Comparison of ENCODE assay signal across 26 mouse cellular contexts in the genomic region with DNA sequence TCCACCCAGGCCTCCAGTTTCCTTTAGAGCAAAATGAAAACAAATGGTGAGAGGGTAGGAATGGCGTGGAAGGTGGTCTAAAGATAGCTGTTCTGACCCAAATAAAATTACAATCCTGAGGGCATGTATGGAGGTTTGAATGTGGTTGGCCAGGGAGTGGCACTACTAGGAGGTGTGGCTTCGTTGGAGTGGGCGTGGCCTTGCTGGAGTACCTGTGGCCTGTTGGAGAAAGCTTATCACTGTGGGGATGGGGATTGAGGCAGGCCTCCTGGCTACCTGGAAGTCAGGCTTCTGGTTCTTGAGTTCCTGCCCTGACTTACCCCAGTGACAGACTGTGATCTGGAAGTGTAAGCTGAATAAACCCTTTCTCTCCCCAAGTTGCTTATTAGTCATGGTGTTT. TPM values are rescaled to one million over a fixed set of nuclear protein-coding genes. Genes with fewer than 3 reads are reported as not detected.
DNase-seq lines count a peak whose midpoint lies in the region; ATAC-seq and TF ChIP-seq lines count a peak whose summit lies in the region.
"Had no signal": no experiment of that assay in that cellular context is flagged by ENCODE, and none has a peak within 500 bp of the region (broad histone marks: within the 10 kb centered on the region; RNA-seq: fewer than 3 reads in every experiment).

No protein-coding gene starts in this region.

- H3K4me1 ChIP-seq in heart, embryonic 14.5 days (ENCODE audit: control insufficient read depth in 2 of 2, insufficient read depth in 2 of 2, low read length in 2 of 2), result no peaks in the 10 kb centered on the region
- no peaks in the 10 kb centered on the region for H3K4me1 ChIP-seq in intestine, postnatal 0 days (replicated peaks; ENCODE audit: control insufficient read depth, insufficient read depth, low read length)
- no peaks in the 10 kb centered on the region for H3K4me1 ChIP-seq in stomach, postnatal 0 days (replicated peaks; ENCODE audit: control insufficient read depth, insufficient read depth)
- H3K4me1 ChIP-seq: embryonic facial prominence, embryonic 13.5 days; forebrain, embryonic 13.5 days; heart, embryonic 15.5 days; limb, embryonic 12.5 days had no signal

- WGBS in heart, embryonic 14.5 days, result 51% methylated on average over 3 of the region's 3 CpGs
- WGBS in intestine, postnatal 0 days, result 49% methylated on average over 3 of the region's 3 CpGs
- 51% methylated on average over 3 of the region's 3 CpGs for WGBS in stomach, postnatal 0 days

- no peak for TF ChIP-seq EP300 in stomach, postnatal 0 days (optimal IDR thresholded peaks at IDR 0.05)

- no peak for TF ChIP-seq CTCF in intestine, postnatal 0 days (IDR thresholded peaks at IDR 0.05; ENCODE audit: low read depth)
- no peak for TF ChIP-seq CTCF in stomach, postnatal 0 days (IDR thresholded peaks at IDR 0.05; ENCODE audit: low read depth)

- H3K9me3 ChIP-seq in heart, embryonic 14.5 days (ENCODE audit: control insufficient read depth, low read length), result no peaks in the 10 kb centered on the region
- no peaks in the 10 kb centered on the region for H3K9me3 ChIP-seq in intestine, postnatal 0 days (ENCODE audit: control insufficient read depth)
- no peaks in the 10 kb centered on the region for H3K9me3 ChIP-seq in stomach, postnatal 0 days (ENCODE audit: control insufficient read depth, low read length)
- H3K9me3 ChIP-seq: embryonic facial prominence, embryonic 13.5 days; forebrain, embryonic 13.5 days; heart, embryonic 15.5 days; limb, embryonic 12.5 days had no signal

- no peak for DNase-seq in heart, adult 8-10 months (ENCODE audit: low spot score)
- DNase-seq in stomach, postnatal 0 days (ENCODE audit: low spot score), result peak; percentile 49
- DNase-seq in kidney, postnatal 36 days, result no peak
- DNase-seq in gastrocnemius, postnatal 25 days, result no peak
- DNase-seq: adrenal gland, postnatal 10 days; cerebellum, adult 11-12 months; cerebellum, adult 9-11 months; gastrocnemius, postnatal 14 days; heart, adult 2 months; kidney, adult 9 months; kidney, postnatal 10 days; layer of hippocampus, adult 9-11 months; lung, embryonic 14.5 days; right cerebral cortex, adult 18-20 months had no signal

- H3K27me3 ChIP-seq in heart, embryonic 14.5 days (ENCODE audit: control insufficient read depth, insufficient read depth, low read length), result no peaks in the 10 kb centered on the region
- no peaks in the 10 kb centered on the region for H3K27me3 ChIP-seq in intestine, postnatal 0 days (replicated peaks; ENCODE audit: control insufficient read depth, insufficient read depth, low read length)
- no peaks in the 10 kb centered on the region for H3K27me3 ChIP-seq in stomach, postnatal 0 days (ENCODE audit: control insufficient read depth, insufficient read depth, low read length)
- H3K27me3 ChIP-seq: embryonic facial prominence, embryonic 13.5 days; forebrain, embryonic 13.5 days; heart, embryonic 15.5 days; limb, embryonic 12.5 days had no signal

- no peak overlapping the region for H3K27ac ChIP-seq in heart, embryonic 14.5 days (replicated peaks in 1 of 2; ENCODE audit: control insufficient read depth in 1 of 2, insufficient read depth in 1 of 2, low read depth in 2 of 2, low read length in 2 of 2)
- no peak overlapping the region for H3K27ac ChIP-seq in intestine, postnatal 0 days (ENCODE audit: low read depth, low read length)
- no peak overlapping the region for H3K27ac ChIP-seq in stomach, postnatal 0 days (replicated peaks)
- H3K27ac ChIP-seq: embryonic facial prominence, embryonic 13.5 days; forebrain, embryonic 13.5 days; heart, adult 2 months; heart, embryonic 15.5 days; limb, embryonic 12.5 days; liver, embryonic 14.5 days had no signal

- 0 out of 2 replicates have a peak, but pooled peaks have one; percentile 17 for ATAC-seq in heart, embryonic 14.5 days (ENCODE audit: insufficient number of reproducible peaks, insufficient read depth, low FRiP score, low read depth)
- ATAC-seq in erythroblast, adult 5-6 weeks (replicated peaks; ENCODE audit: low FRiP score, poor library complexity, severe bottlenecking), result peak; percentile 69
- ATAC-seq in intestine, postnatal 0 days, result peak; percentile 41; the same call in 1 of the 2 replicates
- peak; percentile 47; the same call in 1 of the 2 replicates for ATAC-seq in stomach, postnatal 0 days (ENCODE audit: low FRiP score, low TSS enrichment)
- ATAC-seq: forebrain, embryonic 13.5 days; hindbrain, embryonic 16.5 days; midbrain, embryonic 16.5 days had no signal

- no peak overlapping the region for H3K9ac ChIP-seq in heart, embryonic 14.5 days (ENCODE audit: low read length)
- no peak overlapping the region for H3K9ac ChIP-seq in intestine, postnatal 0 days (ENCODE audit: low read depth, low read length)
- no peak overlapping the region for H3K9ac ChIP-seq in stomach, postnatal 0 days (ENCODE audit: low read length)
- H3K9ac ChIP-seq: embryonic facial prominence, embryonic 13.5 days; forebrain, embryonic 13.5 days; heart, embryonic 15.5 days; limb, embryonic 12.5 days; liver, embryonic 14.5 days; lung, embryonic 14.5 days had no signal

- H3K4me3 ChIP-seq in heart, embryonic 14.5 days (ENCODE audit: control insufficient read depth in 1 of 2, insufficient read depth in 1 of 2, low read depth in 1 of 2, low read length in 2 of 2), result no peak overlapping the region
- no peak overlapping the region for H3K4me3 ChIP-seq in intestine, postnatal 0 days (ENCODE audit: low read depth, low read length)
- no peak overlapping the region for H3K4me3 ChIP-seq in stomach, postnatal 0 days (ENCODE audit: low read depth, low read length)
- H3K4me3 ChIP-seq: embryonic facial prominence, embryonic 13.5 days; erythroblast, embryonic 14.5 days; forebrain, embryonic 13.5 days; heart, adult 2 months; heart, embryonic 15.5 days; limb, embryonic 12.5 days had no signal

- no peak overlapping the region for H3K4me2 ChIP-seq in heart, embryonic 14.5 days (ENCODE audit: low read length)
- no peak overlapping the region for H3K4me2 ChIP-seq in intestine, postnatal 0 days (replicated peaks; ENCODE audit: low read depth)
- no peak overlapping the region for H3K4me2 ChIP-seq in stomach, postnatal 0 days (replicated peaks; ENCODE audit: low read depth)
- H3K4me2 ChIP-seq: embryonic facial prominence, embryonic 13.5 days; forebrain, embryonic 13.5 days; heart, embryonic 15.5 days; limb, embryonic 12.5 days; lung, embryonic 14.5 days; midbrain, embryonic 11.5 days had no signal

- H3K36me3 ChIP-seq in heart, embryonic 14.5 days (ENCODE audit: control insufficient read depth, insufficient read depth, low read length), result no peaks in the 10 kb centered on the region
- H3K36me3 ChIP-seq in intestine, postnatal 0 days (ENCODE audit: control insufficient read depth, insufficient read depth), result no peaks in the 10 kb centered on the region
- no peaks in the 10 kb centered on the region for H3K36me3 ChIP-seq in stomach, postnatal 0 days (ENCODE audit: control insufficient read depth, insufficient read depth, low read length)
- H3K36me3 ChIP-seq: embryonic facial prominence, embryonic 13.5 days; heart, embryonic 15.5 days; limb, embryonic 12.5 days had no signal

RNA-seq across cellular contexts. Expression of gene Rcl1, which starts 55.2 kb away (rescaled TPM):
- polyA plus RNA-seq in heart, embryonic 14.5 days (2014; fragmentation: Nextera tagmentation; extraction: Ambion mirVana), result 16.6 and 18.7 TPM in 2 replicates
- total RNA-seq in heart, adult 8-10 months (2022), result 1 to 10 TPM; 4.4 to 6.6 (median 5.8) TPM
- total RNA-seq in erythroblast, adult 5-6 weeks (2015; ENCODE audit: low replicate concordance), result 22.9 and 35.7 TPM in 2 replicates
- total RNA-seq in erythroblast, adult 5-6 weeks (2017; ENCODE audit: low replicate concordance), result 47.8 and 63.0 TPM in 2 replicates
- polyA plus RNA-seq in intestine, postnatal 0 days (2015; fragmentation: Nextera tagmentation; extraction: Ambion mirVana), result 16.0 and 17.4 TPM in 2 replicates
- 26.0 and 27.7 TPM in 2 replicates for polyA plus RNA-seq in stomach, postnatal 0 days (2015; fragmentation: Nextera tagmentation; extraction: Ambion mirVana)
- 1 to 10 TPM; 6.3 to 8.9 TPM for total RNA-seq in gastrocnemius, postnatal 25 days (2021)

Comparison
In these comparisons a context has a peak if more than half of its experiments do, and no peak if none do; other contexts are left out.
1. ATAC-seq: peak in every context shown above with its lines; median percentile 69 in erythroblast, adult 5-6 weeks; 47 in stomach, postnatal 0 days; 41 in intestine, postnatal 0 days; 17 in heart, embryonic 14.5 days.